Mouse (Mus musculus) liver, postnatal 0 days (tissue): Measurements from ENCODE around the gene Ttc39b.

Source experiments
- CTCF ChIP-seq: sonication (generic); IDR thresholded peaks from 2 replicates; pipeline ENCODE4 v1.5.1; 2016; ENCODE audit warnings: antibody characterized with exemption, low read depth
- EP300 ChIP-seq: IDR thresholded peaks from 2 replicates; pipeline ENCODE4 v1.6.1; 2016; ENCODE audit warnings: antibody characterized with exemption, low read depth, mild to moderate bottlenecking

DNA sequence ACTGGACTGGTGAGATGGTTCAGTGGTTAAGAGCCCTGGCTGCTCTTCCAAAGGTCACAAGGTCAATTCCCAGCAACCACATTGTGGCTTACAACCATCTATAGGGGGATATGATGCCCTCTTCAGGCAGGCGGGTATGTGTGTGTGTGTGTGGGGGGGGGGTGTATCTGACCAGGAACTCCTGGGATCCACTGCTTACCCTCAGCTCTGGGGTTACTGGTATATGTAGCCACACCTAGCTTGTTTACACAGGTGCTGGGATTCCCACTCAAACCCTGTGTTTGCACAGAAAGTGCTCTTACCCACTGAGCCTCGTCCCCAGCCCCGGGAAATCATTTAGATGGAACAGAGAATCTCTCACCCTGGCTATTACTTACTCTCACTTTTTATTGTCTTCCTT lies 13.7 kb upstream of the Ttc39b start:
- no peak for TF ChIP-seq CTCF
- no peak for TF ChIP-seq EP300
